In genomic region chr5:127610787-127611509, GRCm38 (mm10) we compare ENCODE assay signal across 8 mouse cellular contexts. TPM values are rescaled to one million over a fixed set of nuclear protein-coding genes. Genes with fewer than 3 reads are reported as not detected.
DNase-seq lines count a peak whose midpoint lies in the region; ATAC-seq and TF ChIP-seq lines count a peak whose summit lies in the region.

No protein-coding gene starts in this region.

- no peaks in the 10 kb centered on the region for H3K27me3 ChIP-seq in midbrain, postnatal 0 days (ENCODE audit: insufficient read depth, low read length)
- H3K27me3 ChIP-seq in midbrain, embryonic 15.5 days (replicated peaks): no peaks in the 10 kb centered on the region
- no peaks in the 10 kb centered on the region for H3K27me3 ChIP-seq in lung, embryonic 16.5 days (ENCODE audit: control insufficient read depth, insufficient read depth, low read depth, low read length)
- no peaks in the 10 kb centered on the region for H3K27me3 ChIP-seq in stomach, embryonic 15.5 days (replicated peaks)

- H3K9me3 ChIP-seq in midbrain, postnatal 0 days (ENCODE audit: low read length): no peaks in the 10 kb centered on the region
- H3K9me3 ChIP-seq in midbrain, embryonic 15.5 days: no peaks in the 10 kb centered on the region
- no peaks in the 10 kb centered on the region for H3K9me3 ChIP-seq in lung, embryonic 16.5 days (ENCODE audit: control insufficient read depth, low read length)
- no peaks in the 10 kb centered on the region for H3K9me3 ChIP-seq in stomach, embryonic 15.5 days

- H3K4me3 ChIP-seq in midbrain, postnatal 0 days (ENCODE audit: low read depth, low read length): no peak overlapping the region
- H3K4me3 ChIP-seq in midbrain, embryonic 15.5 days: no peak overlapping the region
- peak overlapping the region; percentile 32 for H3K4me3 ChIP-seq in gastrocnemius, adult 2 months
- no peak overlapping the region for H3K4me3 ChIP-seq in lung, embryonic 16.5 days (ENCODE audit: low read length)
- H3K4me3 ChIP-seq in stomach, embryonic 15.5 days (replicated peaks): no peak overlapping the region

- ATAC-seq in midbrain, postnatal 0 days (ENCODE audit: low FRiP score): no peak
- ATAC-seq in midbrain, embryonic 15.5 days (replicated peaks): no peak
- ATAC-seq in lung, embryonic 16.5 days (ENCODE audit: low read depth): peak; percentile 26; the same call in 1 of the 2 replicates
- ATAC-seq in stomach, embryonic 15.5 days (ENCODE audit: insufficient read depth, low FRiP score, low read depth): 0 out of 2 replicates have a peak, but pooled peaks have one; percentile 59

- WGBS in midbrain, postnatal 0 days: 76% methylated on average over 6 of the region's 6 CpGs
- 80% methylated on average over 6 of the region's 6 CpGs for WGBS in midbrain, embryonic 15.5 days
- WGBS in lung, embryonic 16.5 days: 63% methylated on average over 6 of the region's 6 CpGs
- 73% methylated on average over 6 of the region's 6 CpGs for WGBS in stomach, embryonic 15.5 days

- intact Hi-C loops in gastrocnemius, adult 2 months (cut with DNase I): loop anchor here (2.0 to 10.0 kb wide), 2 partner anchors 16 to 1404 kb away; no protein-coding TSS in a partner anchor

- no peak overlapping the region for H3K27ac ChIP-seq in midbrain, postnatal 0 days (ENCODE audit: low read depth, low read length)
- H3K27ac ChIP-seq in midbrain, embryonic 15.5 days: no peak overlapping the region
- H3K27ac ChIP-seq in gastrocnemius, adult 2 months: peak overlapping the region; percentile 89
- H3K27ac ChIP-seq in lung, embryonic 16.5 days (ENCODE audit: low read length): no peak overlapping the region
- H3K27ac ChIP-seq in stomach, embryonic 15.5 days: 0 out of 2 replicates have a peak overlapping the region, but pooled peaks have one; percentile 5

- H3K4me2 ChIP-seq in midbrain, postnatal 0 days (ENCODE audit: low read depth, low read length, poor library complexity, severe bottlenecking): no peak overlapping the region
- no peak overlapping the region for H3K4me2 ChIP-seq in midbrain, embryonic 15.5 days
- H3K4me2 ChIP-seq in lung, embryonic 16.5 days (ENCODE audit: low read depth, low read length): no peak overlapping the region
- no peak overlapping the region for H3K4me2 ChIP-seq in stomach, embryonic 15.5 days

- peaks cover 18% of the 10 kb centered on the region for H3K4me1 ChIP-seq in midbrain, postnatal 0 days (ENCODE audit: insufficient read depth, low read length)
- H3K4me1 ChIP-seq in midbrain, embryonic 15.5 days: peaks cover 36% of the 10 kb centered on the region
- peaks cover 34% of the 10 kb centered on the region for H3K4me1 ChIP-seq in lung, embryonic 16.5 days (replicated peaks; ENCODE audit: control insufficient read depth, insufficient read depth, low read length)
- H3K4me1 ChIP-seq in stomach, embryonic 15.5 days: peaks cover 19% of the 10 kb centered on the region

- TF ChIP-seq CTCF in midbrain, postnatal 0 days (IDR thresholded peaks at IDR 0.05): no peak
- no peak for TF ChIP-seq CTCF in gastrocnemius, adult 2 months (IDR thresholded peaks at IDR 0.05)

- DNase-seq in midbrain, postnatal 0 days (ENCODE audit: low spot score): peak; percentile 58
- peak; percentile 78 for DNase-seq in adrenal gland, adult 2 months
- DNase-seq in gastrocnemius, adult 2 months: peak; percentile 76
- peak; percentile 84 for DNase-seq in kidney, postnatal 14 days
- DNase-seq in thymus, postnatal 36 days: no peak

- peaks cover 15% of the 10 kb centered on the region for H3K36me3 ChIP-seq in midbrain, postnatal 0 days (ENCODE audit: insufficient read depth, low read length)
- H3K36me3 ChIP-seq in midbrain, embryonic 15.5 days (replicated peaks): 0 out of 2 replicates have a peak, but pooled peaks cover 7% of the 10 kb centered on the region
- H3K36me3 ChIP-seq in lung, embryonic 16.5 days (ENCODE audit: control insufficient read depth, insufficient read depth, low read length): peaks cover 15% of the 10 kb centered on the region
- no peaks in the 10 kb centered on the region for H3K36me3 ChIP-seq in stomach, embryonic 15.5 days

- H3K9ac ChIP-seq in midbrain, postnatal 0 days (replicated peaks; ENCODE audit: low read length, poor library complexity, severe bottlenecking): no peak overlapping the region
- H3K9ac ChIP-seq in midbrain, embryonic 15.5 days: no peak overlapping the region
- no peak overlapping the region for H3K9ac ChIP-seq in lung, embryonic 16.5 days (ENCODE audit: low read length)
- no peak overlapping the region for H3K9ac ChIP-seq in stomach, embryonic 15.5 days

RNA-seq across cellular contexts. Expression of gene Glt1d1, which starts 21.1 kb away (rescaled TPM):
- 9.6 and 12.8 TPM in 2 replicates for total RNA-seq in midbrain, postnatal 0 days (2014; rRNA removed)
- 1.3 and 1.7 TPM in 2 replicates for polyA plus RNA-seq in midbrain, postnatal 0 days (2015; fragmentation: Nextera tagmentation; extraction: Ambion mirVana)
- 0.89 and 2.2 TPM in 2 replicates for polyA plus RNA-seq in midbrain, embryonic 15.5 days (2015; fragmentation: Nextera tagmentation; extraction: Ambion mirVana)
- total RNA-seq in adrenal gland, adult 2 months (2021): under 1 TPM; 0.26 to 0.73 TPM
- polyA plus RNA-seq in adrenal gland, adult 2 months (2012; rRNA removed): 0.03 and 0.08 TPM in 2 replicates
- total RNA-seq in gastrocnemius, adult 2 months (2021): not detected
- polyA plus RNA-seq in lung, embryonic 16.5 days (2015; fragmentation: Nextera tagmentation; extraction: Ambion mirVana): 0.18 and 0.68 TPM in 2 replicates
- polyA plus RNA-seq in stomach, embryonic 15.5 days (2015; fragmentation: Nextera tagmentation; extraction: Ambion mirVana): 0.52 and 0.62 TPM in 2 replicates

RNA-seq across cellular contexts. Expression of gene Slc15a4, which starts 21.7 kb away (rescaled TPM):
- 34.4 and 39.1 TPM in 2 replicates for total RNA-seq in midbrain, postnatal 0 days (2014; rRNA removed)
- 16.2 and 17.7 TPM in 2 replicates for polyA plus RNA-seq in midbrain, postnatal 0 days (2015; fragmentation: Nextera tagmentation; extraction: Ambion mirVana)
- polyA plus RNA-seq in midbrain, embryonic 15.5 days (2015; fragmentation: Nextera tagmentation; extraction: Ambion mirVana): 30.6 and 32.1 TPM in 2 replicates
- total RNA-seq in adrenal gland, adult 2 months (2021): 10 to 100 TPM; 23.0 to 38.9 TPM
- polyA plus RNA-seq in adrenal gland, adult 2 months (2012; rRNA removed): 32.1 and 33.1 TPM in 2 replicates
- total RNA-seq in gastrocnemius, adult 2 months (2021): 10 to 100 TPM; 21.4 to 22.1 TPM
- 22.8 and 23.6 TPM in 2 replicates for polyA plus RNA-seq in lung, embryonic 16.5 days (2015; fragmentation: Nextera tagmentation; extraction: Ambion mirVana)
- 20.6 and 21.7 TPM in 2 replicates for polyA plus RNA-seq in stomach, embryonic 15.5 days (2015; fragmentation: Nextera tagmentation; extraction: Ambion mirVana)

Comparison
In these comparisons a context has a peak if more than half of its experiments do, and no peak if none do; other contexts are left out.
1. ATAC-seq: peak in lung, embryonic 16.5 days (single experiment) and stomach, embryonic 15.5 days (single experiment); none in midbrain, postnatal 0 days (single experiment) and midbrain, embryonic 15.5 days (single experiment).
2. DNase-seq: peak in midbrain, postnatal 0 days (single experiment), adrenal gland, adult 2 months (single experiment), gastrocnemius, adult 2 months (single experiment) and kidney, postnatal 14 days (single experiment); none in thymus, postnatal 36 days (0 of 2).
3. H3K27ac ChIP-seq: peak in gastrocnemius, adult 2 months (single experiment) and stomach, embryonic 15.5 days (single experiment); none in midbrain, postnatal 0 days (single experiment), midbrain, embryonic 15.5 days (single experiment) and lung, embryonic 16.5 days (single experiment).